Mouse (Mus musculus): ENCODE results near the gene Rnase11. TPM values are rescaled to one million over a fixed set of nuclear protein-coding genes. Genes with fewer than 3 reads are reported as not detected.
A peak's percentile ranks its signal among the peaks of the same experiment; 100 is the strongest.

Rnase11 gene
- total RNA-seq (2021): not detected

DNA sequence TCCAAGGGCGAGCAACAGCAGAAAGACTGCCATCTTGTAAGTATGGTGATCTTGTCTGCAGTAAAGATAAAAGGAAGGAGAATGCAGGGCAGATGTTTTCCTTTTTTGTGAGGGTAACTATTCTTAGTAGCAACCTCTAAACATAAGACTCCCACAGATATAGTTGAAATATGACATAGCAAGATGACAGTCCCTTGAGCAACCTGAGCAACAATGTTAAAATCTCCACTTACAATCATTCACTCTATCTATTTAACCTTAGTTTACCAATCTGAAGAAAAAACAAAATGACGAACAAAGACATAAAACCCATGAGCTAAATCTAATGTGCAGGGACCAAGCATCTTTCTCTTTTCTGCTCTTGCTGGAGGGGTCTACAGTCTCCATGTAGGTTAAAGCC is at the start of gene Rnase11:
Gene Rnase11 (minus strand): TSS at position 101 of the 400 bp plus-strand sequence.
- DNase-seq (ENCODE audit: low spot score in 2 of 2): no peak
- intact Hi-C loops (cut with DNase I): no loop called here

- intact Hi-C loops (cut with DNase I): loop anchor here (10.0 kb wide), 1 partner anchor 1156 kb away; the partner anchor contains the start of gene Chd8
- DNase-seq (ENCODE audit: low spot score in 2 of 2): no peak
Measured at GRCm38 (mm10) chr14:51098921-51099320, 49.0 kb upstream of the Rnase11 start.

DNA sequence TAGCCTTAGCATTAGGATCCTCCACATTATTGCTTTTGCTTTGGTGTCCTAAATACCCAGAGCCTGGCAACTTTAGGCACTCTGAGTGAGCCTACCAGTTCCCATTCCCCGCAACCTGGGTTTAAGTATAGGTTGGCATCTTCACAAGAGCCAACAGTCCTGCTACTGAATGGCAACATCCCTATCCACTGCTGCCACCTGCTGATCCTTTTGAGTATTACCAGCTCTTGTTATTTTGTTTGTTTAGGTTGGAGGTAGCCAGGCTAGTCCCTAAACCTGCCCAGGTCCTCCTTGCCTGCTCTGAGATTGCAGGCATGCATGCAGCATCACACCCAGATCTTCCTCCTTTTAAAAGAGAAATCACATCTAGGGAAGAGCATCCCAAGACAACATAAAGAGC is 48.3 kb upstream of the Rnase11 start:
- peak; percentile 51 to 80 for DNase-seq (ENCODE audit: low spot score in 2 of 2)
- intact Hi-C loops (cut with DNase I): loop anchor here (10.0 kb wide), 1 partner anchor 1157 kb away; the partner anchor contains the start of gene Chd8

GRCm38 (mm10) chr14:51095736-51096524 is 46.0 kb upstream of the Rnase11 start:
- intact Hi-C loops (cut with DNase I): loop anchor here (2.0 to 10.0 kb wide), 2 partner anchors 69 to 1159 kb away; partner anchors contain the start of gene Chd8
- no peak for DNase-seq (ENCODE audit: low spot score in 2 of 2)

GRCm38 (mm10) chr14:51094921-51095320 is 45.0 kb upstream of the Rnase11 start:
- DNase-seq (ENCODE audit: low spot score in 2 of 2): no peak
- intact Hi-C loops (cut with DNase I): loop anchor here (10.0 kb wide), 1 partner anchor 1160 kb away; the partner anchor contains the start of gene Chd8

GRCm38 (mm10) chr14:51094096-51094875 is 44.3 kb upstream of the Rnase11 start:
- DNase-seq (ENCODE audit: low spot score in 2 of 2): no peak
- intact Hi-C loops (cut with DNase I): loop anchor here (10.0 kb wide), 1 partner anchor 1161 kb away; the partner anchor contains the start of gene Chd8

DNA sequence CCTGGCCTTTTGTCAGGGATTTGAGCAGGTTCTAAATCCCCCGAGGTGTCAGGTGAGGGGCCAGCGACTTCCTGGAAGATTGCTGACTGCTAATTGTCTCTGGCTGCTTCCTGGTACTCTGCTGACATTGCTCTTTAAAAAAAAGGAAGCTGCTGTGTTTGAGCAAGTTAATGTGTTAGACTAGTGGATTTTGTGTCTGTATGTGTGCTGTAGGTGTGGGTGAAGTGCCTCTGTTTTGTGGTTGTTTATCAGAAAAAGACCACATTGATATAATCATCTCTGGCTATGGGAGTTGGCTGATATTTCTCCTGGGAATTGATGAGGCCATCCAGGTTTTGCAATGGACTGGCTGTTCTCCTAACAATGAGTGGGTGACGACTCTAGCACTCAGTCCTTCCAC is 43.5 kb upstream of the Rnase11 start:
- intact Hi-C loops (cut with DNase I): loop anchor here (10.0 kb wide), 1 partner anchor 1161 kb away; the partner anchor contains the start of gene Chd8
- no peak for DNase-seq (ENCODE audit: low spot score in 2 of 2)

GRCm38 (mm10) chr14:51092073-51092620 is 42.2 kb upstream of the Rnase11 start:
- intact Hi-C loops (cut with DNase I): loop anchor here (10.0 kb wide), 1 partner anchor 1163 kb away; the partner anchor contains the start of gene Chd8
- DNase-seq (ENCODE audit: low spot score in 2 of 2): no peak

- DNase-seq (ENCODE audit: low spot score in 2 of 2): peak; percentile 34 to 46
- intact Hi-C loops (cut with DNase I): loop anchor here (10.0 kb wide), 1 partner anchor 1164 kb away; the partner anchor contains the start of gene Chd8
Measured at GRCm38 (mm10) chr14:51090921-51091900, 41.2 kb upstream of the Rnase11 start, which contains the start of the genes Rnase4 and Ang. Gene Rnase4, plus strand, starts transcription at chr14:51091077. Gene Ang, plus strand, starts transcription at chr14:51091150.

- peak; percentile 76 to 83 for DNase-seq (ENCODE audit: low spot score in 2 of 2)
- intact Hi-C loops (cut with DNase I): loop anchor here (10.0 kb wide), 1 partner anchor 1165 kb away; the partner anchor contains the start of gene Chd8
Measured at GRCm38 (mm10) chr14:51090077-51090781, 40.3 kb upstream of the Rnase11 start.

DNA sequence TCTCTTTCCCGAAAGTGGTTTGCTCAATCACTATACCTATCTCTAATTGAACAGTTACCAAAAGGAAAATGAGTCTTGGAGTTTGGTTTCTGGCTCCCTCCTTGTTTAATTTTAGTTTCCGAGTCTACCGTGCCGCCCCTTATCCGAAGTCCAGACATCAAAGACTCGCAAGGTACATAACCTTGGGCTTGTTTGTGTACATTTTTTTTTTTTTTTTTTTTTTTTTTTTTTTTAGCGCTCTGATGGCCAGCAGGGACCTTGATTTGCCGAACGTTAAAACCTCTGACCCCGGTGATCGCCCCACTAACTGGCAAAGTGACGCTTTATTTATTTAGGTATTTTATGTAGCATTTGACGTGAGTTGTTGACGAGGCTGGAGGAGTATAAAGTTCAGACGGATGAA is 39.7 kb upstream of the Rnase11 start:
- no peak for DNase-seq (ENCODE audit: low spot score in 2 of 2)
- intact Hi-C loops (cut with DNase I): loop anchor here (1.0 to 10.0 kb wide), 2 partner anchors 282 to 1165 kb away; partner anchors contain the start of genes Ccnb1ip1, Chd8 and Parp2

GRCm38 (mm10) chr14:51088970-51089673 is 39.2 kb upstream of the Rnase11 start:
- peak; percentile 96 to 99 for DNase-seq (ENCODE audit: low spot score in 2 of 2)
- intact Hi-C loops (cut with DNase I): loop anchor here (1.0 kb wide), 2 partner anchors 24 to 282 kb away; partner anchors contain the start of genes Ccnb1ip1 and Parp2

- peak; percentile 82 to 85 for DNase-seq (ENCODE audit: low spot score in 2 of 2)
- intact Hi-C loops (cut with DNase I): loop anchor here (1.0 kb wide), 1 partner anchor 23 kb away; no protein-coding TSS in a partner anchor
Measured at GRCm38 (mm10) chr14:51088166-51088969, 38.4 kb upstream of the Rnase11 start.

DNA sequence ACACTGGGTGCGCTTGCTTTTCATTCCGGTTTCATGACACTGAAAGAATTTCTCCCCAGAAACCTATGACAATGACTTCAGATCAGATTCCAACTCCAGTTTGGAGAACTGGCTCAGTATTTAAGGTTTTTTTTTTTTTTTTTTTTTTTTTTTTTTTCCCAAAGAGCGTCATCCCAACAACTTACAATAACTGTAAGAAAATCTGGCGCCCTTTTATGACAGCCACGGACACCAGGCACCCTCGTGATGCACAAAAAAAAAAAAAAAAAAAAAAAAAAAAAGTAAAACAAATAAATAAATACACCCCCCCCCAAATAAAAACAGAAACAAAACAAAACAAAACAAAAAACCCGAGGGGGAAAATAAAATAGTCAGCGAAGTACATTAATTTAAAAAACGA is 37.8 kb upstream of the Rnase11 start:
- DNase-seq (ENCODE audit: low spot score in 2 of 2): no peak
- intact Hi-C loops (cut with DNase I): loop anchor here (1.0 kb wide), 1 partner anchor 22 kb away; no protein-coding TSS in a partner anchor

GRCm38 (mm10) chr14:51085911-51086310 is 35.9 kb upstream of the Rnase11 start:
- DNase-seq (ENCODE audit: low spot score in 2 of 2): no peak
- intact Hi-C loops (cut with DNase I): no loop called here

DNA sequence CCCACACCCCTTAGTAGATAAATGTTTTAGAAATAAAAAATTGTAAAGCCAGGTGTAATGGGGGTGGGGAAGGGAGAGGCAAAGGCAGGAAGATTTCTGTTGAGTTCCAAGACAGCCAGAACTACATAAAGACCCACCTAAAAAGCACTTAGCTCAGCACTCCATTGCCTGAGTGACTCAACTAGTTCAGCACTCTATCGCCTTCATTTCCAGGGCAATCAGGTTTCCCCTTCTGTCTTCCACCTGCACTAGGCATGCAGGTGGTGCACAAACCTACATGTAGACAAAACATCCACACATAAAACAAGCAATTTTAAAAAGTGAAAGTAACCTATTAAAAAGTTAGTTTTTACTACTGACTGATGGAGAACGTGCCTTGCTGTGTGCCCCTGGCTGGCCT is 35.1 kb upstream of the Rnase11 start:
- no peak for DNase-seq (ENCODE audit: low spot score in 2 of 2)
- intact Hi-C loops (cut with DNase I): no loop called here

Data from left cerebral cortex, postnatal 36 days (tissue).